Mouse (Mus musculus) mammary gland, adult 2 months (tissue): ENCODE data around the gene Rps4x. TPM values are rescaled to one million over a fixed set of nuclear protein-coding genes. Genes with fewer than 3 reads are reported as not detected.

Source experiments
- polyA plus RNA-seq: library from polyadenylated mRNA; depleted of rRNA; stranded (reverse); fragments of >200 nt; gene quantifications from 2 replicates; pipeline ENCODE4 v1.2.3, GENCODE M21; 2012; ENCODE audit warnings: low replicate concordance; rRNA removed

Rps4x gene
- 293 and 706 TPM in 2 replicates for polyA plus RNA-seq

DNA sequence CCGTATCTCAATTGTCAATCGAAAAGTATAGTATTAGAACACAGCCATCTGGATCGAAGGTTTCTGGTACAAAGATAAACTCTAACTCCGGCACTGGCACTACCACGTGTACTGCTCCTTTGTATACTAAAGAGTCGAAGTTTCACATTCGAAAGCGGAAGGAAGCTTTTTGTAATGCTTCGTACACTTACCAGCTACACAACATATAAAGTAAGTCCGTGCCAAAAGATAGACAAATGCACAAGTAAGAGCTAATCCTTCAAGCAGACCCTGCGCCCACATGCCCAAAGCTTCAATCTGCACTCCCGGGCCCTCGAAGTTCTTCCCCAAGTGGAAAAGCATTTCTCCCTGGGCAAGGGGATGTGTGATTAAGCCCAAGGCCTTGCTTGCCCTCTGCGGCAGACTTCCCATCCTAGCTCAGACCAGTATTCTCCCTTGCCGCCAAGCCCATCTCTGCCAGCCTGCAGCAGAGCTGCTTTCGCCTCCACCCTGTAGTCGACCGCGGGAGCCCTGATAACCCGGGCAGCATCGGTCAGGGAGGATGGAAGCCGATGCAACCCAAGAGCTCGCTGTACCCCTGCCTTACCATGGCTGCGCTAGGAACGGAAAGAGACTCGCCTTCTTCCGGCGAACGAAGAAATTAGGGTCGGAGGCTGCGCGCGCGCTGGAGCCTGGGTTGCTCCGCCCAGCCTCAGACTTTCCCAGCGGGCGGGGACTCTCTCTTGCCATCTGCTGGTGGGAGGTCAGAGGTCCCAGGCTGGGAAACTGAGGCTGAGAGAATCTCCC is at the start of gene Rps4x:
Gene Rps4x, minus strand, starts transcription at position 683 of the 786 bp plus-strand sequence.

DNA sequence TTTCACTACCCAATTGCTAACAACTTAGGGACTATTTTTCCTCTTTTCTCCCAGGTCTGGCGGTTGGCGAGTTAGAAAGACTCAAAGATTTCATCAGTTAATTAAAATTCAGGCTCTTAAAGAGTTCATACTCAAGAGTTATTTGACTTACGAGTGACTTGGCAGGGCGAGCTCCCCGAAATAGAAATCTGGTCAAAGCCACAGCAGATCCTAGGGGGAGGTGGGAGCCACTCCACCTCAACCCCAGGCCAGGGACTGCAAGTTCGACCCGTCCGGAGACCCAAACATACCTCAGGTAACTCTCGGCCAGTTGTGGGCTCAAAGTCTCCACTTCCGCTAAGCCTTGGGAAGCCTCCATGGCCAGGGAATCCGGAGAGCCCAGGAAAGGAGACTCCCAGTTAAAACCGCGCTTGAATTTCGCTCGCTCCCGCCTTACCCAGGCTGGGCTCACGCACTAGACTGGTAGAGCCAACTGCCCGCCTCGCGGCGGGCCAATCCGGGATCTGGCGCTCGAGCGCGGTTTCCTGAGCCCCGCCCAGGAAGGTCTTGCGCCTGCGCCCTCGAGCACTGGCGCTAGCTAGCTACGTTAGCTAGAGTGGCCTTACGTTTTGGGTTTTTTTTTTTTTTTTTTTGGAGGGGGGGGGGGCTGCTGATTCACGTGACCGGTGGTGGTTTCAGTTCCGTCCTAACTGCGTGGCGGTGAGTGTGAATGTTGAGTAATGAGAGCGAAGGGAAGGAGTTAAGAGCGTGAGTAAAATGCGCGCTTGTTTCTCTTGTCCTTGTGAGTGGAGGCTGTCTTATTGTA is 32.4 kb downstream of the Rps4x start, which contains the start of gene Ercc6l:
Gene Ercc6l, minus strand, starts transcription at position 474 of the 805 bp plus-strand sequence.

Other genes with a start within 250 kb of the Rps4x start
- 6.4 and 9.0 TPM in 2 replicates for gene Rtl5, start 118.1 kb downstream of the Rps4x start, polyA plus RNA-seq
- 1.0 TPM in 1 of 2 replicates, not detected in the other for gene Pin4, start 69.9 kb downstream of the Rps4x start, polyA plus RNA-seq
- 0.19 and 0.46 TPM in 2 replicates for gene Ercc6l, start 32.3 kb downstream of the Rps4x start, polyA plus RNA-seq
- gene Cited1, start 62.8 kb upstream of the Rps4x start, polyA plus RNA-seq = 142 and 156 TPM in 2 replicates